Mouse (Mus musculus): ENCODE results near the gene Hist1h1t. TPM values are rescaled to one million over a fixed set of nuclear protein-coding genes. Genes with fewer than 3 reads are reported as not detected.
"Not testable (repeated sequence)": the region's sequence is repeated elsewhere in the genome, so short reads cannot be mapped to it uniquely, and the experiment has no call there.

Hist1h1t gene
- 0.13 TPM in 1 of 2 replicates, not detected in the other for polyA plus RNA-seq (2015; fragmentation: Nextera tagmentation; extraction: Ambion mirVana)

GRCm38 (mm10) chr13:23695514-23695913 is at the start of gene Hist1h1t:
Gene Hist1h1t (plus strand): TSS chr13:23695814.
- no peaks in the 10 kb centered on the region for H3K9me3 ChIP-seq (replicated peaks; ENCODE audit: control insufficient read depth, low read length)
- WGBS (ENCODE audit: insufficient replicate concordance): 56% methylated on average over 13 of the region's 13 CpGs
- no peaks in the 10 kb centered on the region for H3K27me3 ChIP-seq (ENCODE audit: control insufficient read depth, insufficient read depth, low read depth, low read length)
- peak within 1 kb of the TSS; percentile 55 for H3K4me2 ChIP-seq (ENCODE audit: low read depth, low read length)
- H3K4me3 ChIP-seq (ENCODE audit: low read depth, low read length): peak within 1 kb of the TSS; percentile 13
- ATAC-seq (ENCODE audit: low read depth): no peak
- H3K4me1 ChIP-seq (ENCODE audit: control insufficient read depth, low read depth, low read length): peaks cover 21% of the 10 kb centered on the region
- peak within 1 kb of the TSS; percentile 46 for H3K27ac ChIP-seq (ENCODE audit: low read length)
- H3K9ac ChIP-seq (ENCODE audit: low read depth, low read length): peak within 1 kb of the TSS; percentile 54
- peaks cover 5% of the 10 kb centered on the region; the same call in 1 of the 2 replicates for H3K36me3 ChIP-seq (ENCODE audit: control insufficient read depth, insufficient read depth)

- WGBS (ENCODE audit: insufficient replicate concordance): 49% methylated on average over 6 of the region's 6 CpGs
- H3K4me2 ChIP-seq (ENCODE audit: low read depth, low read length): no peak overlapping the region
Observed at GRCm38 (mm10) chr13:23659636-23660366, 35.8 kb upstream of the Hist1h1t start.

GRCm38 (mm10) chr13:23662536-23662935 is 33.1 kb upstream of the Hist1h1t start:
- Histone ChIP-seq H3K9me3 (replicated peaks; ENCODE audit: control insufficient read depth, low read length) (no peaks in the 10 kb centered on the region), H3K4me2 (ENCODE audit: low read depth, low read length) (no peak overlapping the region), H3K4me1 (ENCODE audit: control insufficient read depth, low read depth, low read length) (no peaks in the 10 kb centered on the region), H3K4me3 (ENCODE audit: low read depth, low read length) (no peak overlapping the region), H3K27me3 (ENCODE audit: control insufficient read depth, insufficient read depth, low read depth, low read length) (no peaks in the 10 kb centered on the region), H3K36me3 (ENCODE audit: control insufficient read depth, insufficient read depth) (no peaks in the 10 kb centered on the region), H3K9ac (ENCODE audit: low read depth, low read length) (no peak overlapping the region), H3K27ac (ENCODE audit: low read length) (no peak overlapping the region)
- 40% methylated on average over 3 of the region's 3 CpGs for WGBS (ENCODE audit: insufficient replicate concordance)
- no peak for ATAC-seq (ENCODE audit: low read depth)

More at GRCm38 (mm10) chr13:23659636-23660366, 35.8 kb upstream of the Hist1h1t start:
- ATAC-seq (ENCODE audit: low read depth): no peak
- H3K9me3 ChIP-seq (replicated peaks; ENCODE audit: control insufficient read depth, low read length): no peaks in the 10 kb centered on the region
- H3K4me1 ChIP-seq (ENCODE audit: control insufficient read depth, low read depth, low read length): no peaks in the 10 kb centered on the region
- H3K27me3 ChIP-seq (ENCODE audit: control insufficient read depth, insufficient read depth, low read depth, low read length): no peaks in the 10 kb centered on the region
- no peak overlapping the region for H3K4me3 ChIP-seq (ENCODE audit: low read depth, low read length)
- H3K9ac ChIP-seq (ENCODE audit: low read depth, low read length): no peak overlapping the region
- H3K36me3 ChIP-seq (ENCODE audit: control insufficient read depth, insufficient read depth): no peaks in the 10 kb centered on the region
- H3K27ac ChIP-seq (ENCODE audit: low read length): no peak overlapping the region

GRCm38 (mm10) chr13:23681990-23682582 is 13.5 kb upstream of the Hist1h1t start:
- peak overlapping the region; percentile 80 for H3K9ac ChIP-seq (ENCODE audit: low read depth, low read length)
- H3K27ac ChIP-seq (ENCODE audit: low read length): peak overlapping the region; percentile 99
- peaks cover 21% of the 10 kb centered on the region for H3K4me1 ChIP-seq (ENCODE audit: control insufficient read depth, low read depth, low read length)
- H3K36me3 ChIP-seq (ENCODE audit: control insufficient read depth, insufficient read depth): no peaks in the 10 kb centered on the region
- no peaks in the 10 kb centered on the region for H3K27me3 ChIP-seq (ENCODE audit: control insufficient read depth, insufficient read depth, low read depth, low read length)
- peak overlapping the region; percentile 73 for H3K4me2 ChIP-seq (ENCODE audit: low read depth, low read length)
- no peaks in the 10 kb centered on the region for H3K9me3 ChIP-seq (replicated peaks; ENCODE audit: control insufficient read depth, low read length)
- ATAC-seq (ENCODE audit: low read depth): no peak
- WGBS (ENCODE audit: insufficient replicate concordance): 58% methylated on average over 6 of the region's 6 CpGs
- H3K4me3 ChIP-seq (ENCODE audit: low read depth, low read length): peak overlapping the region; percentile 61

GRCm38 (mm10) chr13:23682623-23682946 is 13.0 kb upstream of the Hist1h1t start:
- Histone ChIP-seq H3K9ac (ENCODE audit: low read depth, low read length) (peak overlapping the region; percentile 80), H3K27ac (ENCODE audit: low read length) (peak overlapping the region; percentile 99), H3K9me3 (replicated peaks; ENCODE audit: control insufficient read depth, low read length) (no peaks in the 10 kb centered on the region), H3K4me3 (ENCODE audit: low read depth, low read length) (peak overlapping the region; percentile 61), H3K4me2 (ENCODE audit: low read depth, low read length) (peak overlapping the region; percentile 73), H3K4me1 (ENCODE audit: control insufficient read depth, low read depth, low read length) (peaks cover 22% of the 10 kb centered on the region), H3K27me3 (ENCODE audit: control insufficient read depth, insufficient read depth, low read depth, low read length) (no peaks in the 10 kb centered on the region), H3K36me3 (ENCODE audit: control insufficient read depth, insufficient read depth) (no peaks in the 10 kb centered on the region)
- ATAC-seq (ENCODE audit: low read depth): no peak
- 4% methylated on average over 1 of the region's 1 CpGs for WGBS (ENCODE audit: insufficient replicate concordance)

GRCm38 (mm10) chr13:23682947-23683754 is 12.5 kb upstream of the Hist1h1t start:
- Histone ChIP-seq H3K4me1 (ENCODE audit: control insufficient read depth, low read depth, low read length) (peaks cover 22% of the 10 kb centered on the region), H3K9ac (ENCODE audit: low read depth, low read length) (peak overlapping the region; percentile 80), H3K4me3 (ENCODE audit: low read depth, low read length) (peak overlapping the region; percentile 61), H3K27ac (ENCODE audit: low read length) (peak overlapping the region; percentile 99), H3K4me2 (ENCODE audit: low read depth, low read length) (peak overlapping the region; percentile 73)
- H3K9me3 ChIP-seq (replicated peaks; ENCODE audit: control insufficient read depth, low read length); H3K27me3 ChIP-seq (ENCODE audit: control insufficient read depth, insufficient read depth, low read depth, low read length); H3K36me3 ChIP-seq (ENCODE audit: control insufficient read depth, insufficient read depth); ATAC-seq (ENCODE audit: low read depth): not testable (repeated sequence)
- 10% methylated on average over 10 of the region's 30 CpGs for WGBS (ENCODE audit: insufficient replicate concordance)

GRCm38 (mm10) chr13:23683755-23684281 is 11.8 kb upstream of the Hist1h1t start, which contains the start of the genes Hist1h2ac and Hist1h2bc:
Gene Hist1h2ac (minus strand): TSS chr13:23683948.
Gene Hist1h2bc (plus strand): TSS chr13:23684199.
- peak within 1 kb of the TSS; percentile 61 for H3K4me3 ChIP-seq (ENCODE audit: low read depth, low read length)
- H3K9ac ChIP-seq (ENCODE audit: low read depth, low read length): peak within 1 kb of the TSS; percentile 80
- ATAC-seq (ENCODE audit: low read depth): peak; percentile 94
- under 1% methylated on average over 30 of the region's 32 CpGs for WGBS (ENCODE audit: insufficient replicate concordance)
- H3K27ac ChIP-seq (ENCODE audit: low read length): peak within 1 kb of the TSS; percentile 99
- peak within 1 kb of the TSS; percentile 73 for H3K4me2 ChIP-seq (ENCODE audit: low read depth, low read length)
- H3K9me3 ChIP-seq (replicated peaks; ENCODE audit: control insufficient read depth, low read length): no peaks in the 10 kb centered on the region
- no peaks in the 10 kb centered on the region for H3K27me3 ChIP-seq (ENCODE audit: control insufficient read depth, insufficient read depth, low read depth, low read length)
- H3K4me1 ChIP-seq (ENCODE audit: control insufficient read depth, low read depth, low read length): peaks cover 26% of the 10 kb centered on the region
- no peaks in the 10 kb centered on the region for H3K36me3 ChIP-seq (ENCODE audit: control insufficient read depth, insufficient read depth)

GRCm38 (mm10) chr13:23684295-23684945 is 11.2 kb upstream of the Hist1h1t start:
- not testable (repeated sequence) for H3K36me3 ChIP-seq (ENCODE audit: control insufficient read depth, insufficient read depth); H3K27me3 ChIP-seq (ENCODE audit: control insufficient read depth, insufficient read depth, low read depth, low read length); H3K9me3 ChIP-seq (replicated peaks; ENCODE audit: control insufficient read depth, low read length)
- peak; percentile 17; the same call in 1 of the 2 replicates for ATAC-seq (ENCODE audit: low read depth)
- Histone ChIP-seq H3K27ac (ENCODE audit: low read length) (peak overlapping the region; percentile 99), H3K4me1 (ENCODE audit: control insufficient read depth, low read depth, low read length) (peaks cover 30% of the 10 kb centered on the region), H3K9ac (ENCODE audit: low read depth, low read length) (peak overlapping the region; percentile 64), H3K4me2 (ENCODE audit: low read depth, low read length) (peak overlapping the region; percentile 54), H3K4me3 (ENCODE audit: low read depth, low read length) (peak overlapping the region; percentile 61)
- under 1% methylated on average over 13 of the region's 37 CpGs for WGBS (ENCODE audit: insufficient replicate concordance)

Data from liver, embryonic 16.5 days (tissue).